7 mouse cellular contexts compared by ENCODE assay signal in genomic region chr7:118314886-118315285, GRCm38 (mm10).
A peak's percentile ranks its signal among the peaks of the same experiment; 100 is the strongest.
DNase-seq lines count a peak whose midpoint lies in the region; ATAC-seq and TF ChIP-seq lines count a peak whose summit lies in the region.
"Not testable (repeated sequence)": the region's sequence is repeated elsewhere in the genome, so short reads cannot be mapped to it uniquely, and the experiment has no call there.

No protein-coding gene starts in this region.

- H3K27me3 ChIP-seq in intestine, embryonic 15.5 days (replicated peaks); intestine, postnatal 0 days (replicated peaks; ENCODE audit: control insufficient read depth, insufficient read depth, low read length); small intestine, adult 2 months (ENCODE audit: control insufficient read depth, insufficient read depth, low read length); stomach, postnatal 0 days (ENCODE audit: control insufficient read depth, insufficient read depth, low read length): not testable (repeated sequence)

- not testable (repeated sequence) for H3K36me3 ChIP-seq in intestine, embryonic 15.5 days; intestine, postnatal 0 days (ENCODE audit: control insufficient read depth, insufficient read depth); small intestine, adult 2 months (ENCODE audit: control insufficient read depth, insufficient read depth, low read length); stomach, postnatal 0 days (ENCODE audit: control insufficient read depth, insufficient read depth, low read length)

- not testable (repeated sequence) for TF ChIP-seq POLR2A in small intestine, adult 2 months (IDR thresholded peaks at IDR 0.05; ENCODE audit: low read depth, low read length)

- peak; percentile 54 for DNase-seq in heart, adult 11 months
- peak; percentile 18 for DNase-seq in kidney, adult 18-20 months
- DNase-seq in kidney, adult 8-10 months = peak; percentile 9 to 23
- peak; percentile 70 for DNase-seq in stomach, postnatal 0 days (ENCODE audit: low spot score)

- H3K9me3 ChIP-seq in intestine, embryonic 15.5 days; intestine, postnatal 0 days (ENCODE audit: control insufficient read depth); stomach, postnatal 0 days (ENCODE audit: control insufficient read depth, low read length): not testable (repeated sequence)

- H3K4me3 ChIP-seq in intestine, embryonic 15.5 days (replicated peaks); intestine, postnatal 0 days (ENCODE audit: low read depth, low read length); small intestine, adult 2 months (ENCODE audit: low read depth, low read length); stomach, postnatal 0 days (ENCODE audit: low read depth, low read length): not testable (repeated sequence)

- not testable (repeated sequence) for H3K4me2 ChIP-seq in intestine, embryonic 15.5 days (replicated peaks); intestine, postnatal 0 days (replicated peaks; ENCODE audit: low read depth); stomach, postnatal 0 days (replicated peaks; ENCODE audit: low read depth)

- ATAC-seq in intestine, embryonic 15.5 days = peak; percentile 58
- ATAC-seq in intestine, postnatal 0 days = peak; percentile 51; the same call in 1 of the 2 replicates
- ATAC-seq in stomach, postnatal 0 days (ENCODE audit: low FRiP score, low TSS enrichment) = peak; percentile 33; the same call in 1 of the 2 replicates

- H3K9ac ChIP-seq in intestine, embryonic 15.5 days; intestine, postnatal 0 days (ENCODE audit: low read depth, low read length); stomach, postnatal 0 days (ENCODE audit: low read length): not testable (repeated sequence)

- peaks cover 16% of the 10 kb centered on the region; the same call in 1 of the 2 replicates for H3K4me1 ChIP-seq in intestine, embryonic 15.5 days (replicated peaks)
- H3K4me1 ChIP-seq in intestine, postnatal 0 days (replicated peaks; ENCODE audit: control insufficient read depth, insufficient read depth, low read length); stomach, postnatal 0 days (replicated peaks; ENCODE audit: control insufficient read depth, insufficient read depth): not testable (repeated sequence)
- H3K4me1 ChIP-seq in small intestine, adult 2 months (ENCODE audit: control insufficient read depth, insufficient read depth, insufficient read length, low read length) = peaks cover 24% of the 10 kb centered on the region

- TF ChIP-seq EP300 in stomach, postnatal 0 days (optimal IDR thresholded peaks at IDR 0.05) = not testable (repeated sequence)

- not testable (repeated sequence) for TF ChIP-seq CTCF in intestine, postnatal 0 days (IDR thresholded peaks at IDR 0.05; ENCODE audit: low read depth); small intestine, adult 2 months (IDR thresholded peaks at IDR 0.05; ENCODE audit: extremely low read depth, insufficient read length, insufficient replicate concordance, low read depth, low read length); stomach, postnatal 0 days (IDR thresholded peaks at IDR 0.05; ENCODE audit: low read depth)

- 51% methylated on average over 10 of the region's 10 CpGs for WGBS in intestine, embryonic 15.5 days
- 28% methylated on average over 10 of the region's 10 CpGs for WGBS in intestine, postnatal 0 days
- 23% methylated on average over 10 of the region's 10 CpGs for WGBS in small intestine, adult 2 months
- 49% methylated on average over 10 of the region's 10 CpGs for WGBS in stomach, postnatal 0 days

- not testable (repeated sequence) for H3K27ac ChIP-seq in intestine, embryonic 15.5 days; intestine, postnatal 0 days (ENCODE audit: low read depth, low read length)
- H3K27ac ChIP-seq in small intestine, adult 2 months (ENCODE audit: insufficient read depth, low read depth, low read length) = peak overlapping the region; percentile 8; the same call in 1 of the 2 replicates
- peak overlapping the region; percentile 67; the same call in 1 of the 2 replicates for H3K27ac ChIP-seq in stomach, postnatal 0 days (replicated peaks)

Comparison
In these comparisons a context has a peak if more than half of its experiments do, and no peak if none do; other contexts are left out.
1. DNase-seq: peak in every context shown above with its lines; median percentile 70 in stomach, postnatal 0 days; 54 in heart, adult 11 months; 18 in kidney, adult 18-20 months; 16 in kidney, adult 8-10 months.